Mouse (Mus musculus) MEL (cell line): ENCODE measurements around the gene Mrpl2. TPM values are rescaled to one million over a fixed set of nuclear protein-coding genes. Genes with fewer than 3 reads are reported as not detected.
A peak's percentile ranks its signal among the peaks of the same experiment; 100 is the strongest.

Experiments used
- DNase-seq: peaks from one replicate; pipeline ENCODE4 v3.0.0; 2011; ENCODE audit warnings: low read depth, low spot score
- H3K27ac ChIP-seq: 2 replicates; pipeline ENCODE4 v1.5.1; 2012; ENCODE audit warnings: low read depth, mild to moderate bottlenecking, control low read depth, low read length, moderate library complexity; ENCODE audit not compliant: control insufficient read depth
- H3K27me3 ChIP-seq, 2 experiments: fragments of 150-350 bp in 1 of 2; sonication (generic) in 1 of 2; 2 replicates each; pipeline ENCODE4 v1.6.1; 2012; ENCODE audit warnings: low read length in 2 of 2, mild to moderate bottlenecking in 2 of 2, improper control_type of control experiment in 1 of 2, moderate library complexity in 1 of 2; ENCODE audit not compliant: insufficient read depth in 2 of 2, control insufficient read depth in 1 of 2
- H3K36me3 ChIP-seq, 2 experiments: 2 replicates each; pipeline ENCODE4 v1.6.1; 2012 to 2014; ENCODE audit warnings: low read length in 2 of 2, improper control_type of control experiment in 1 of 2, inconsistent platforms in 1 of 2, mild to moderate bottlenecking in 1 of 2; ENCODE audit not compliant: insufficient read depth in 2 of 2, control insufficient read depth in 1 of 2
- H3K4me1 ChIP-seq, 2 experiments: fragments of 150-350 bp in 1 of 2; sonication (generic) in 1 of 2; 2 replicates each; pipeline ENCODE4 v1.6.1; 2012; ENCODE audit warnings: low read length in 2 of 2, improper control_type of control experiment in 1 of 2, mild to moderate bottlenecking in 1 of 2; ENCODE audit not compliant: insufficient read depth in 2 of 2, control insufficient read depth in 1 of 2
- H3K4me3 ChIP-seq, 2 experiments: fragments of 150-350 bp in 1 of 2; sonication (generic) in 1 of 2; 2 replicates each; pipeline ENCODE4 v1.5.1; 2012; ENCODE audit warnings: low read depth in 2 of 2, low read length in 2 of 2, mild to moderate bottlenecking in 2 of 2, moderate library complexity in 2 of 2, control low read depth in 1 of 2, improper control_type of control experiment in 1 of 2; ENCODE audit not compliant: control insufficient read depth in 1 of 2, insufficient read depth in 1 of 2
- H3K79me2 ChIP-seq: 2 replicates; pipeline ENCODE4 v1.6.1; 2012; ENCODE audit warnings: mild to moderate bottlenecking, low read length, moderate library complexity; ENCODE audit not compliant: control insufficient read depth, poor library complexity, insufficient read depth
- H3K9ac ChIP-seq: 2 replicates; pipeline ENCODE4 v1.6.1; 2012; ENCODE audit warnings: low read depth, mild to moderate bottlenecking, control low read depth, low read length, moderate library complexity; ENCODE audit not compliant: control insufficient read depth, poor library complexity, severe bottlenecking
- H3K9me3 ChIP-seq: fragments of 150-350 bp; sonication (generic); replicated peaks from 2 replicates; pipeline ENCODE4 v1.6.1; 2012; ENCODE audit warnings: mild to moderate bottlenecking, low read length, improper control_type of control experiment, moderate library complexity; ENCODE audit not compliant: insufficient read depth
- CHD1 ChIP-seq: IDR thresholded peaks from 2 replicates; pipeline ENCODE4 v1.6.1; 2012; ENCODE audit warnings: low read depth, mild to moderate bottlenecking, inconsistent platforms, low read length, improper control_type of control experiment
- CHD2 ChIP-seq: IDR thresholded peaks from 2 replicates; pipeline ENCODE4 v1.6.1; 2011; ENCODE audit warnings: low read length, improper control_type of control experiment
- E2F4 ChIP-seq: IDR thresholded peaks from 2 replicates; pipeline ENCODE4 v1.6.1; 2011; ENCODE audit warnings: low read depth, low read length, improper control_type of control experiment, borderline replicate concordance
- ELF1 ChIP-seq: IDR thresholded peaks from 2 replicates; pipeline ENCODE4 v1.6.1; 2014; ENCODE audit warnings: low read depth, mild to moderate bottlenecking, inconsistent platforms, low read length, improper control_type of control experiment, moderate library complexity
- GABPA ChIP-seq: IDR thresholded peaks from 2 replicates; pipeline ENCODE4 v1.6.1; 2012; ENCODE audit warnings: low read depth, mild to moderate bottlenecking, inconsistent platforms, low read length, improper control_type of control experiment, moderate library complexity
- HCFC1 ChIP-seq: IDR thresholded peaks from 2 replicates; pipeline ENCODE4 v1.6.1; 2012; ENCODE audit warnings: low read depth, mild to moderate bottlenecking, inconsistent platforms, low read length, improper control_type of control experiment, moderate library complexity
- JUND ChIP-seq: IDR thresholded peaks from 2 replicates; pipeline ENCODE4 v1.6.1; 2011; ENCODE audit warnings: low read depth, mild to moderate bottlenecking, improper control_type of control experiment, low read length
- MAFK ChIP-seq: IDR thresholded peaks from 2 replicates; pipeline ENCODE4 v1.6.1; 2011; ENCODE audit warnings: low read depth, mild to moderate bottlenecking, low read length, improper control_type of control experiment, borderline replicate concordance
- MAX ChIP-seq: IDR thresholded peaks from 2 replicates; pipeline ENCODE4 v1.6.1; 2011; ENCODE audit warnings: low read length, improper control_type of control experiment
- MAZ ChIP-seq: IDR thresholded peaks from 2 replicates; pipeline ENCODE4 v1.6.1; 2012; ENCODE audit warnings: low read depth, mild to moderate bottlenecking, inconsistent platforms, low read length, improper control_type of control experiment
- MEF2A ChIP-seq: IDR thresholded peaks from 2 replicates; pipeline ENCODE4 v1.6.1; 2014; ENCODE audit warnings: low read depth, mild to moderate bottlenecking, inconsistent platforms, low read length, improper control_type of control experiment; ENCODE audit not compliant: poor library complexity, insufficient replicate concordance, severe bottlenecking; ENCODE audit errors: extremely low read depth
- MXI1 ChIP-seq: IDR thresholded peaks from 2 replicates; pipeline ENCODE4 v1.6.1; 2011; ENCODE audit warnings: mild to moderate bottlenecking, low read depth, low read length, improper control_type of control experiment
- NELFE ChIP-seq: IDR thresholded peaks from 2 replicates; pipeline ENCODE4 v1.6.1; 2011; ENCODE audit warnings: low read depth, low read length, improper control_type of control experiment
- POLR2A ChIP-seq, 2 experiments: IDR thresholded peaks; 2 replicates each; pipeline ENCODE4 v1.6.1; 2011 to 2012; ENCODE audit warnings: low read length in 2 of 2, mild to moderate bottlenecking in 2 of 2, control low read depth in 1 of 2, improper control_type of control experiment in 1 of 2, low read depth in 1 of 2, moderate library complexity in 1 of 2; ENCODE audit not compliant: control insufficient read depth in 1 of 2, insufficient read depth in 1 of 2, poor library complexity in 1 of 2
- SIN3A ChIP-seq: IDR thresholded peaks from 2 replicates; pipeline ENCODE4 v1.6.1; 2012; ENCODE audit warnings: low read length, improper control_type of control experiment, inconsistent platforms
- SMC3 ChIP-seq: IDR thresholded peaks from 2 replicates; pipeline ENCODE4 v1.6.1; 2011; ENCODE audit warnings: low read depth, low read length, improper control_type of control experiment
- TAL1 ChIP-seq: IDR thresholded peaks from 2 replicates; pipeline ENCODE4 v1.6.1; 2012; ENCODE audit warnings: mild to moderate bottlenecking, inconsistent platforms, low read length, moderate library complexity, mixed read lengths
- TBP ChIP-seq: IDR thresholded peaks from 2 replicates; pipeline ENCODE4 v1.8.0; 2011; ENCODE audit warnings: low read depth, low read length, improper control_type of control experiment
- TCF12 ChIP-seq: IDR thresholded peaks from 2 replicates; pipeline ENCODE4 v1.6.1; 2014; ENCODE audit warnings: low read depth, mild to moderate bottlenecking, inconsistent platforms, low read length, improper control_type of control experiment, moderate library complexity
- ZMIZ1 ChIP-seq: IDR thresholded peaks from 2 replicates; pipeline ENCODE4 v1.6.1; 2012; ENCODE audit warnings: low read depth, mild to moderate bottlenecking, inconsistent platforms, low read length, improper control_type of control experiment, moderate library complexity
- polyA plus RNA-seq, 2 experiments: library from polyadenylated mRNA; stranded (reverse) in 1 of 2; unstranded in 1 of 2; fragments of >175 nt in 1 of 2; fragments of >200 nt in 1 of 2; gene quantifications; 2 replicates each; pipeline versions ENCODE4 v1.2.1 to v1.2.4; 2012; ENCODE audit warnings: low replicate concordance in 2 of 2, low read depth in 1 of 2; ENCODE audit not compliant: insufficient read length in 2 of 2, insufficient read depth in 1 of 2, missing spikeins in 1 of 2
- total RNA-seq: library from RNA; depleted of rRNA; stranded (reverse); fragments of 300-350 nt; gene quantifications from 2 replicates; pipeline ENCODE4 v1.2.3, GENCODE M21; 2012

Mrpl2 gene
- total and polyA plus RNA-seq, 3 experiments = 207 to 237 TPM; not detected in 1

DNA sequence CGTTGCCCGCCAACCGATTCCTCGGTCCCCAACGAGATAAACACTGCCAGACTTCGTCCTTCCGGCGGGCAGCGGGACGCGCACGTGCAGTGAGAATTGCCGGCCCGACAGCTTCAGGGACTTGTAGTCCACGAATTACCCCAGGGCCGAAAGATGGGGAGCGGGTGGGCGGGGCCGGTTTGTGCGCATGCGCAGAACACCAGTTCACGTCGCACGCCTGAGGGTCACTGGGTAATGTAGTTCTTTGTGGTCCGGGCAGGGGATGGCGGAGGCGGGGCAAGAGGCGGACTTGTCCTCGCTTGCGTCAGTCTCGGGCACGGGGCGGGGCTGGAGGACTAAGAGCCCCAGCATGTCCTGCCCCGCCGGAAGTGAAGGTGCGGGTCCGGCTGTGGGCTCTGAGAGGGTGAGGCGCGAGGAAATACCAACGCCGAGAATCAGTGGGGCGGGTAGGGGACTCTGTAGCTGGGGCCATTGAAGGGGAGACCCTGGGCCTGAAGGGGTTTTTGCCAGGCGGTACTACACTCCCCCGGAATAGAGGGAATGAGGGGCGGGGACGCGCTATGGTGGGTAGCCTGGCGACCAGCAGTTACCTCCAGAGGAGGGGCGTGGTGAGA is 34.8 kb downstream of the Mrpl2 start, which contains the start of gene Klhdc3 (continued):
- TF ChIP-seq MEF2A = no peak
- TF ChIP-seq POLR2A (IDR thresholded peaks at IDR 0.05; ENCODE audit: control insufficient read depth in 1 of 2, insufficient read depth in 1 of 2, low read depth in 1 of 2, low read length in 2 of 2, poor library complexity in 1 of 2) = peak; percentile 34 to 68; a peak in 3 of 4 replicates
- no peak for TF ChIP-seq CHD1
- 0 out of 2 replicates have a peak, but pooled peaks have one; percentile 17 for TF ChIP-seq MAZ
- peak; percentile 57 for TF ChIP-seq ZMIZ1
- TF ChIP-seq E2F4 = no peak
- TF ChIP-seq JUND = no peak
- peak; percentile 72 for TF ChIP-seq NELFE
- peak; percentile 42 for TF ChIP-seq ELF1

DNA sequence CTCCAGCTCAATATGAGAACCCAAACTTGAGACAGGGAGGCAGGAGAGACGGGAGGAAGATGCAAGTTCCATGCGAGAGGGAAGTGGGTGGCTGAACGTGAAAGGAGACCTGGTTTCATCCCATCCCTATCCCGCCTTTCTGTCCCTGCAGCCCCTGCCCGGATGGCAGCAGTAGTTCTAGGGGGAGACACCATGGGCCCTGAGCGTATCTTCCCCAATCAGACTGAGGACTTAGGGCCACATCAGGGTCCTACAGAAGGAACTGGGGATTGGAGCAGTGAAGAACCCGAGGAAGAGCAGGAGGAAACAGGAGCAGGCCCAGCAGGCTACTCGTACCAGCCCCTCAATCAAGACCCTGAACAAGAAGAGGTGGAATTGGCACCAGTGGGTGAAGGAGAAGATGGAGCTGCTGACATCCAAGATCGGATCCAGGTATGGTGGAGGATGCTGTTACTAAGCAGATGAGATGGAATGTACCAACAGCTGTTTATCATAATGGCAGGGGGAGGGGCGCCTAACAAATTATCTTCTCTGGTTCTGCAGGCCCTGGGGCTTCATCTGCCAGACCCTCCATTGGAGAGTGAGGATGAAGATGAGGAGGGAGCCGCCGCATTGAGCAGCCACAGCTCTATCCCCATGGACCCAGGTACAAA is 35.6 kb downstream of the Mrpl2 start:
- H3K36me3 ChIP-seq = peaks cover 0 to 13% of the 10 kb centered on the region in 2 experiments; a peak in 2 of 4 replicates
- H3K4me1 ChIP-seq = peaks cover 2 to 9% of the 10 kb centered on the region in 2 experiments; a peak in 3 of 4 replicates
- peak overlapping the region; percentile 78 for H3K9ac ChIP-seq
- TF ChIP-seq MAX (no peak), MAFK (no peak), TCF12 (no peak), GABPA (no peak), SMC3 (no peak), TBP (no peak), SIN3A (no peak), HCFC1 (no peak), MXI1 (no peak), CHD2 (no peak), TAL1 (no peak), POLR2A (IDR thresholded peaks at IDR 0.05; ENCODE audit: control insufficient read depth in 1 of 2, insufficient read depth in 1 of 2, low read depth in 1 of 2, low read length in 2 of 2, poor library complexity in 1 of 2) (no peak)
- peak overlapping the region; percentile 26; the same call in 1 of the 2 replicates for H3K27ac ChIP-seq
- peaks cover 35% of the 10 kb centered on the region for H3K79me2 ChIP-seq
- H3K9me3 ChIP-seq = no peaks in the 10 kb centered on the region
- no peak for DNase-seq
- H3K4me3 ChIP-seq = peak overlapping the region; percentile 73 to 76
- no peaks in the 10 kb centered on the region for H3K27me3 ChIP-seq
